Mouse (Mus musculus) ES-E14 (cell line): ENCODE measurements around the gene Zdhhc13. TPM values are rescaled to one million over a fixed set of nuclear protein-coding genes. Genes with fewer than 3 reads are reported as not detected.

Experiments used
- DNase-seq: peaks from one replicate; pipeline ENCODE4 v3.0.0-alpha.2; 2013; ENCODE audit warnings: low read depth, low spot score
- H3K27ac ChIP-seq: 2 replicates; pipeline ENCODE4 v1.5.1; 2012; ENCODE audit warnings: low read depth, mild to moderate bottlenecking, low read length, moderate library complexity, mixed read lengths; ENCODE audit not compliant: poor library complexity, insufficient read depth, severe bottlenecking
- H3K36me3 ChIP-seq: 2 replicates; pipeline ENCODE4 v1.6.1; 2012; ENCODE audit warnings: mild to moderate bottlenecking, low read length, moderate library complexity, mixed read lengths; ENCODE audit not compliant: control insufficient read depth, poor library complexity, insufficient read depth, severe bottlenecking
- H3K4me1 ChIP-seq, 2 experiments: fragments of 150-350 bp in 1 of 2; sonication (generic) in 1 of 2; 2 replicates each; pipeline ENCODE4 v1.6.1; 2012; ENCODE audit warnings: low read length in 2 of 2, mild to moderate bottlenecking in 1 of 2, mixed read lengths in 1 of 2; ENCODE audit not compliant: control insufficient read depth in 2 of 2, insufficient read depth in 2 of 2, poor library complexity in 1 of 2
- H3K4me3 ChIP-seq, 2 experiments: fragments of 150-350 bp in 1 of 2; sonication (generic) in 1 of 2; 2 replicates each; pipeline ENCODE4 v1.5.1; 2012; ENCODE audit warnings: low read length in 2 of 2, low read depth in 1 of 2, mild to moderate bottlenecking in 1 of 2, mixed read lengths in 1 of 2; ENCODE audit not compliant: insufficient read depth in 1 of 2, poor library complexity in 1 of 2, severe bottlenecking in 1 of 2
- H3K9ac ChIP-seq: 2 replicates; pipeline ENCODE4 v1.6.1; 2012; ENCODE audit warnings: low read depth, mild to moderate bottlenecking, low read length, mixed read lengths; ENCODE audit not compliant: poor library complexity, insufficient read depth, severe bottlenecking
- H3K9me3 ChIP-seq: fragments of 150-350 bp; sonication (generic); 2 replicates; pipeline ENCODE4 v1.6.1; 2012; ENCODE audit warnings: low read depth, mild to moderate bottlenecking, low read length; ENCODE audit not compliant: control insufficient read depth, insufficient read depth
- CHD2 ChIP-seq: IDR thresholded peaks from 2 replicates; pipeline ENCODE4 v1.6.1; 2014; ENCODE audit warnings: mild to moderate bottlenecking, low read depth, low read length, inconsistent platforms
- HCFC1 ChIP-seq: IDR thresholded peaks from 2 replicates; pipeline ENCODE4 v1.6.1; 2012; ENCODE audit warnings: low read length, inconsistent platforms, borderline replicate concordance; ENCODE audit not compliant: insufficient read depth
- MAFK ChIP-seq: IDR thresholded peaks from 2 replicates; pipeline ENCODE4 v1.6.1; 2014; ENCODE audit warnings: mild to moderate bottlenecking, low read depth, low read length, inconsistent platforms; ENCODE audit not compliant: insufficient read depth
- ZC3H11A ChIP-seq: IDR thresholded peaks from 2 replicates; pipeline ENCODE4 v1.6.1; 2012; ENCODE audit warnings: low read depth, mild to moderate bottlenecking, inconsistent platforms, low read length, borderline replicate concordance
- ZNF384 ChIP-seq: IDR thresholded peaks from 2 replicates; pipeline ENCODE4 v1.6.1; 2012; ENCODE audit warnings: low read depth, low read length, inconsistent platforms
- in situ Hi-C, 2 experiments: fragments of 600-800 bp; cut with MboI; formaldehyde crosslinking; loops; one replicate each; pipeline ENCODE4 v1.15.1; 2025; ENCODE audit warnings: low sequenced_read_pairs in 2 of 2, inconsistent platforms in 1 of 2; ENCODE audit not compliant: unreplicated experiment in 2 of 2
- total RNA-seq: library from RNA; depleted of rRNA; stranded (reverse); fragments of 300-350 nt; gene quantifications from 2 replicates; pipeline ENCODE4 v1.2.3, GENCODE M21; 2012

Gene Zdhhc13
- total RNA-seq, 1 experiment, result 58.0 TPM

GRCm38 (mm10) chr7:48821654-48822053, 32.9 kb downstream of the Zdhhc13 start:
- H3K9me3 ChIP-seq, result no peaks in the 10 kb centered on the region
- no peak overlapping the region for H3K4me3 ChIP-seq
- peaks cover 15% of the 10 kb centered on the region for H3K36me3 ChIP-seq
- no peak overlapping the region for H3K9ac ChIP-seq
- TF ChIP-seq HCFC1 (no peak), ZC3H11A (no peak), ZNF384 (no peak), MAFK (no peak), CHD2 (no peak)
- in situ Hi-C loops, result no loop called here
- no peak for DNase-seq
- H3K4me1 ChIP-seq, result no peaks in the 10 kb centered on the region
- H3K27ac ChIP-seq, result no peak overlapping the region

GRCm38 (mm10) chr7:48823621-48824020, 34.8 kb downstream of the Zdhhc13 start:
- no peak overlapping the region for H3K4me3 ChIP-seq
- H3K4me1 ChIP-seq, result no peaks in the 10 kb centered on the region
- in situ Hi-C loops, result no loop called here
- no peak overlapping the region for H3K27ac ChIP-seq
- peaks cover 15% of the 10 kb centered on the region for H3K36me3 ChIP-seq
- DNase-seq, result no peak
- H3K9ac ChIP-seq, result no peak overlapping the region
- H3K9me3 ChIP-seq, result no peaks in the 10 kb centered on the region
- TF ChIP-seq ZNF384 (no peak), HCFC1 (no peak), CHD2 (no peak), ZC3H11A (no peak), MAFK (no peak)

DNA sequence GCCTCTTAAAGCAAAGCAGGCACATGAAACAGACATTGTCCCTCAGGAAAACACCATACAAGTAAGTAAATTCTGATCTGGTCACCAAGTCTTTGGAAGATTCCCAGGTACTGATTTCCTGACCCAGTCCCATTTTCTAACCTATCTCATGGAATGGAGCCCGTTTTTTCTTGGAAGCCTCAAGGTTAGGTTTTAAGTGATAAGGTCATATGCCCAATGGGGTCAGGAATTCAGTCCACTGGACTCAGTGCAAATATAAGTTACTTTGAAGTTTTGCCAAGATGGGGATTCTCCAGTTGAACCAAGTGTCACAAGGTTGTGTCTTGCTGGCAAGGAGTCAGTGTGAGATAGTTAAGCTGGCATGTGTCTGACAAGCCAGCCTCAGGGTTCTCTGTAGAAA, 35.9 kb downstream of the Zdhhc13 start:
- in situ Hi-C loops, result no loop called here
- Histone ChIP-seq H3K36me3 (peaks cover 15% of the 10 kb centered on the region), H3K4me3 (no peak overlapping the region), H3K9me3 (no peaks in the 10 kb centered on the region), H3K9ac (no peak overlapping the region), H3K27ac (no peak overlapping the region), H3K4me1 (no peaks in the 10 kb centered on the region)
- TF ChIP-seq CHD2 (no peak), MAFK (no peak), HCFC1 (no peak), ZNF384 (no peak), ZC3H11A (no peak)
- no peak for DNase-seq

GRCm38 (mm10) chr7:48825170-48825569, 36.4 kb downstream of the Zdhhc13 start:
- Histone ChIP-seq H3K9ac (no peak overlapping the region), H3K9me3 (no peaks in the 10 kb centered on the region), H3K4me1 (no peaks in the 10 kb centered on the region), H3K4me3 (no peak overlapping the region), H3K27ac (no peak overlapping the region), H3K36me3 (peaks cover 15% of the 10 kb centered on the region)
- in situ Hi-C loops, result no loop called here
- DNase-seq, result no peak
- TF ChIP-seq HCFC1, result no peak
- TF ChIP-seq ZNF384, result no peak
- no peak for TF ChIP-seq MAFK
- no peak for TF ChIP-seq ZC3H11A
- TF ChIP-seq CHD2, result no peak

DNA sequence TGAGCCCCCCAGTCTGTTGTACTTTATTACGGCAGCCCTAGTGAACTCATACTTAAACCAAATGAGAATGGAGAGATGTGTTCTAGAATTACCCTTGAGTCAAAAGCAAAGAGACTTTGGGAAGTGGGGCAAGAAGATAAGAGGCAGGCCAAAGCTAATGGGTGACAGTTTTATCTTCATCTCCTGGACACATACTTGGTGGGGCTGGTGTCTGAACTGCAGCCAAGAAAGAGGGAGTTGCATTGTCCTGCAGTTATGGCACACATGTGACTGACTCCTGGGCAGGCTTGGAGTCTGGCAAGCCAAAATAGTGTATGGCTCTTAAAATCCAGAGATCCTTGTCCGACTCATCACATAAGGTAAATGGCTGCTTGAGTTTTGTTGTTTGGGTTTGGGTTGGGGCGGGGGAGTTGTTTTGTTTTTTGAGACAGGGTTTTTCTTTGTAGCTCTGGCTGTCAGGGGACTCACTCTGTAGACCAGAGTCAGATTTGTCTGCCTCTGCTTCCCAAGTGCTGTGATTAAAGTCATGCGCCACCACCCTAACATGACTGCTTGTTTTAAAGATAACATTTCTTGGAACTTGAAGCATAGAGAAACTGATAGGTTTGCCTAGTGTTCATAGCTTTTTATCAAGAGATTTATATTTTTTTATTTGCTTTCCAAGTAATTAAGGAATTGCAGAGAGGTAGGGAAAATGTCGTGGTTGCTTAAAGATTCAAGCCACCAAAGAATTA, 40.5 kb downstream of the Zdhhc13 start:
- Histone ChIP-seq H3K4me1 (peaks cover 0 to 2% of the 10 kb centered on the region in 2 experiments; a peak in 1 of 4 replicates), H3K9me3 (no peaks in the 10 kb centered on the region), H3K9ac (no peak overlapping the region), H3K4me3 (no peak overlapping the region), H3K36me3 (peaks cover 11% of the 10 kb centered on the region), H3K27ac (no peak overlapping the region)
- TF ChIP-seq ZC3H11A (no peak), MAFK (no peak), CHD2 (no peak)
- no peak for DNase-seq
- in situ Hi-C loops, result no loop called here
